Comparison of ENCODE assay signal across 8 mouse cellular contexts in genomic region chr9:102722071-102722561, GRCm38 (mm10). TPM values are rescaled to one million over a fixed set of nuclear protein-coding genes. Genes with fewer than 3 reads are reported as not detected.
A peak's percentile ranks its signal among the peaks of the same experiment; 100 is the strongest.
DNase-seq lines count a peak whose midpoint lies in the region; ATAC-seq and TF ChIP-seq lines count a peak whose summit lies in the region.

No protein-coding gene starts in this region.

- H3K4me1 ChIP-seq in E14TG2a.4 (replicated peaks; ENCODE audit: low read depth, low read length) = peaks cover 84% of the 10 kb centered on the region
- H3K4me1 ChIP-seq in embryonic facial prominence, embryonic 15.5 days = peaks cover 83% of the 10 kb centered on the region
- H3K4me1 ChIP-seq in hindbrain, embryonic 14.5 days (replicated peaks; ENCODE audit: control insufficient read depth, insufficient read depth, low read length) = peaks cover 75% of the 10 kb centered on the region
- peaks cover 0 to 3% of the 10 kb centered on the region in 2 experiments; a peak in 1 of 4 replicates for H3K4me1 ChIP-seq in liver, embryonic 14.5 days (replicated peaks; ENCODE audit: control insufficient read depth in 2 of 2, insufficient read depth in 2 of 2, low read length in 1 of 2)
- peaks cover 71% of the 10 kb centered on the region for H3K4me1 ChIP-seq in stomach, embryonic 14.5 days (ENCODE audit: control insufficient read depth, insufficient read depth, low read length)

- no peak overlapping the region for H3K9ac ChIP-seq in embryonic facial prominence, embryonic 15.5 days
- H3K9ac ChIP-seq in hindbrain, embryonic 14.5 days = peak overlapping the region; percentile 96
- no peak overlapping the region for H3K9ac ChIP-seq in liver, embryonic 14.5 days (replicated peaks)
- no peak overlapping the region for H3K9ac ChIP-seq in stomach, embryonic 14.5 days (replicated peaks; ENCODE audit: low read depth, low read length)

- no peak for TF ChIP-seq EP300 in liver, embryonic 14.5 days (IDR thresholded peaks at IDR 0.05; ENCODE audit: low read depth)

- H3K9me3 ChIP-seq in E14TG2a.4 (ENCODE audit: low read length) = no peaks in the 10 kb centered on the region
- no peaks in the 10 kb centered on the region for H3K9me3 ChIP-seq in embryonic facial prominence, embryonic 15.5 days (replicated peaks)
- H3K9me3 ChIP-seq in hindbrain, embryonic 14.5 days (ENCODE audit: control insufficient read depth, low read length) = no peaks in the 10 kb centered on the region
- H3K9me3 ChIP-seq in liver, embryonic 14.5 days (ENCODE audit: control insufficient read depth, low read length) = no peaks in the 10 kb centered on the region
- H3K9me3 ChIP-seq in stomach, embryonic 14.5 days (ENCODE audit: control insufficient read depth, low read depth, low read length) = no peaks in the 10 kb centered on the region

- peak overlapping the region; percentile 88 for H3K4me2 ChIP-seq in embryonic facial prominence, embryonic 15.5 days (replicated peaks)
- H3K4me2 ChIP-seq in hindbrain, embryonic 14.5 days (replicated peaks) = peak overlapping the region; percentile 97
- no peak overlapping the region for H3K4me2 ChIP-seq in liver, embryonic 14.5 days (ENCODE audit: low read depth)
- peak overlapping the region; percentile 80 for H3K4me2 ChIP-seq in stomach, embryonic 14.5 days (replicated peaks; ENCODE audit: low read depth, low read length)

- H3K4me3 ChIP-seq in E14TG2a.4 (replicated peaks; ENCODE audit: low read length) = peak overlapping the region; percentile 54
- H3K4me3 ChIP-seq in embryonic facial prominence, embryonic 15.5 days (replicated peaks) = peak overlapping the region; percentile 79
- H3K4me3 ChIP-seq in hindbrain, embryonic 14.5 days (replicated peaks; ENCODE audit: low read length) = peak overlapping the region; percentile 84
- H3K4me3 ChIP-seq in liver, embryonic 14.5 days (ENCODE audit: insufficient read depth in 1 of 2, low read depth in 2 of 2, low read length in 2 of 2) = no peak overlapping the region
- peak overlapping the region; percentile 85; the same call in 1 of the 2 replicates for H3K4me3 ChIP-seq in stomach, embryonic 14.5 days (ENCODE audit: low read depth, low read length)

- H3K27me3 ChIP-seq in E14TG2a.4 (ENCODE audit: insufficient read depth, low read length) = no peaks in the 10 kb centered on the region
- no peaks in the 10 kb centered on the region for H3K27me3 ChIP-seq in embryonic facial prominence, embryonic 15.5 days
- H3K27me3 ChIP-seq in hindbrain, embryonic 14.5 days (ENCODE audit: control insufficient read depth, insufficient read depth, low read length) = no peaks in the 10 kb centered on the region
- H3K27me3 ChIP-seq in liver, embryonic 14.5 days (ENCODE audit: control insufficient read depth, insufficient read depth, low read length) = peaks cover 24% of the 10 kb centered on the region
- no peaks in the 10 kb centered on the region for H3K27me3 ChIP-seq in stomach, embryonic 14.5 days (ENCODE audit: control insufficient read depth, insufficient read depth, low read length)

- TF ChIP-seq CTCF in E14TG2a.4 (conservative IDR thresholded peaks at IDR 0.05; ENCODE audit: low read length) = no peak
- no peak for TF ChIP-seq CTCF in liver, embryonic 14.5 days (IDR thresholded peaks at IDR 0.05; ENCODE audit: low read depth)

- DNase-seq in hindbrain, embryonic 14.5 days (ENCODE audit: low spot score) = no peak
- no peak for DNase-seq in liver, embryonic 14.5 days (ENCODE audit: low read depth in 3 of 3, low spot score in 3 of 3)
- DNase-seq in cerebellum, adult 8-10 months = no peak
- DNase-seq in spleen, adult 12 weeks (ENCODE audit: low spot score) = no peak

- no peak for ATAC-seq in embryonic facial prominence, embryonic 15.5 days (ENCODE audit: insufficient number of reproducible peaks, low FRiP score, low TSS enrichment, low read depth)
- no peak for ATAC-seq in hindbrain, embryonic 14.5 days (ENCODE audit: low FRiP score)
- peak; percentile 13; the same call in 1 of the 2 replicates for ATAC-seq in liver, embryonic 14.5 days (ENCODE audit: insufficient read depth)
- ATAC-seq in stomach, embryonic 14.5 days (ENCODE audit: insufficient number of reproducible peaks, insufficient read depth, low FRiP score, low read depth) = no peak
- ATAC-seq in erythroblast, adult 5-6 weeks (replicated peaks; ENCODE audit: low FRiP score, poor library complexity, severe bottlenecking) = no peak

- H3K36me3 ChIP-seq in E14TG2a.4 (ENCODE audit: insufficient read depth, low read length) = peaks cover 67% of the 10 kb centered on the region
- peaks cover 47% of the 10 kb centered on the region for H3K36me3 ChIP-seq in embryonic facial prominence, embryonic 15.5 days
- peaks cover 72% of the 10 kb centered on the region for H3K36me3 ChIP-seq in hindbrain, embryonic 14.5 days (replicated peaks; ENCODE audit: control insufficient read depth, insufficient read depth)
- no peaks in the 10 kb centered on the region for H3K36me3 ChIP-seq in liver, embryonic 14.5 days (replicated peaks; ENCODE audit: control insufficient read depth, insufficient read depth, low read depth)
- peaks cover 57% of the 10 kb centered on the region for H3K36me3 ChIP-seq in stomach, embryonic 14.5 days (ENCODE audit: control insufficient read depth, insufficient read depth, low read length)

- 46% methylated on average over 9 of the region's 9 CpGs for WGBS in embryonic facial prominence, embryonic 15.5 days
- 18% methylated on average over 9 of the region's 9 CpGs for WGBS in hindbrain, embryonic 14.5 days
- WGBS in liver, embryonic 14.5 days (ENCODE audit: insufficient replicate concordance) = 46% methylated on average over 9 of the region's 9 CpGs
- WGBS in stomach, embryonic 14.5 days = 32% methylated on average over 9 of the region's 9 CpGs

- H3K27ac ChIP-seq in embryonic facial prominence, embryonic 15.5 days (replicated peaks) = peak overlapping the region; percentile 77
- H3K27ac ChIP-seq in hindbrain, embryonic 14.5 days = peak overlapping the region; percentile 38; the same call in 1 of the 2 replicates
- no peak overlapping the region for H3K27ac ChIP-seq in liver, embryonic 14.5 days
- peak overlapping the region; percentile 48; the same call in 1 of the 2 replicates for H3K27ac ChIP-seq in stomach, embryonic 14.5 days (ENCODE audit: low read length)

RNA-seq across cellular contexts. Expression of gene Amotl2, which starts 5.6 kb away (rescaled TPM):
- polyA plus RNA-seq in embryonic facial prominence, embryonic 15.5 days (2015; fragmentation: Nextera tagmentation; extraction: Ambion mirVana) = 53.6 and 53.7 TPM in 2 replicates
- polyA plus RNA-seq in hindbrain, embryonic 14.5 days (2014; fragmentation: Nextera tagmentation; extraction: Ambion mirVana) = 54.1 and 56.8 TPM in 2 replicates
- 2.1 and 2.6 TPM in 2 replicates for polyA plus RNA-seq in liver, embryonic 14.5 days (2012; rRNA removed)
- 2.5 and 3.0 TPM in 2 replicates for polyA plus RNA-seq in liver, embryonic 14.5 days (2014; fragmentation: Nextera tagmentation; extraction: Ambion mirVana)
- polyA plus RNA-seq in stomach, embryonic 14.5 days (2014; fragmentation: Nextera tagmentation; extraction: Ambion mirVana) = 22.1 and 28.9 TPM in 2 replicates
- total RNA-seq in erythroblast, adult 5-6 weeks (2015; ENCODE audit: low replicate concordance) = 0.19 and 0.63 TPM in 2 replicates
- total RNA-seq in erythroblast, adult 5-6 weeks (2017; ENCODE audit: low replicate concordance) = 2.5 and 3.7 TPM in 2 replicates

Comparison
In these comparisons a context has a peak if more than half of its experiments do, and no peak if none do; other contexts are left out.
1. H3K4me3 ChIP-seq: peak in E14TG2a.4 (single experiment), embryonic facial prominence, embryonic 15.5 days (single experiment), hindbrain, embryonic 14.5 days (single experiment) and stomach, embryonic 14.5 days (single experiment); none in liver, embryonic 14.5 days (0 of 2).